Comparison of ENCODE assay signal across 25 mouse cellular contexts in genomic region chr8:64029525-64029924, GRCm38 (mm10).
DNase-seq lines count a peak whose midpoint lies in the region; ATAC-seq and TF ChIP-seq lines count a peak whose summit lies in the region.
"Had no signal": no experiment of that assay in that cellular context is flagged by ENCODE, and none has a peak within 500 bp of the region (broad histone marks: within the 10 kb centered on the region; RNA-seq: fewer than 3 reads in every experiment).

No protein-coding gene starts in this region.

- ATAC-seq in embryonic facial prominence, embryonic 14.5 days (ENCODE audit: low read depth) = no peak
- ATAC-seq: forebrain, embryonic 13.5 days; hindbrain, embryonic 16.5 days; midbrain, embryonic 16.5 days had no signal

- no peaks in the 10 kb centered on the region for H3K36me3 ChIP-seq in embryonic facial prominence, embryonic 14.5 days (ENCODE audit: control insufficient read depth, insufficient read depth, low read length)
- no peaks in the 10 kb centered on the region for H3K36me3 ChIP-seq in embryonic facial prominence, embryonic 10.5 days (replicated peaks)
- H3K36me3 ChIP-seq: hindbrain, embryonic 10.5 days; limb, embryonic 12.5 days; lung, embryonic 15.5 days; midbrain, embryonic 10.5 days had no signal

- WGBS in embryonic facial prominence, embryonic 14.5 days = 66% methylated on average over 3 of the region's 3 CpGs
- WGBS in embryonic facial prominence, embryonic 10.5 days = 92% methylated on average over 3 of the region's 3 CpGs

- H3K9ac ChIP-seq in embryonic facial prominence, embryonic 14.5 days (ENCODE audit: low read depth, low read length) = no peak overlapping the region
- H3K9ac ChIP-seq: forebrain, embryonic 13.5 days; limb, embryonic 12.5 days; lung, embryonic 15.5 days had no signal

- peak; percentile 75 for DNase-seq in embryonic facial prominence, embryonic 14.5 days (ENCODE audit: low spot score)
- DNase-seq in embryonic facial prominence, embryonic 10.5 days (ENCODE audit: low spot score) = no peak
- DNase-seq in 3T3-L1 (ENCODE audit: low read depth, low spot score) = peak; percentile 86
- DNase-seq in NIH3T3 (ENCODE audit: low read depth) = peak; percentile 78
- DNase-seq in thymus, postnatal 0 days (ENCODE audit: low spot score) = no peak
- no peak for DNase-seq in layer of hippocampus, postnatal 25 days (ENCODE audit: extremely low spot score in 1 of 2, low spot score in 1 of 2)
- DNase-seq: adrenal gland, postnatal 25 days; B cell, adult 2 months; gastrocnemius, postnatal 14 days; heart, postnatal 14 days; kidney, adult 18-20 months; layer of hippocampus, adult 9-11 months; right cerebral cortex, adult 18-20 months; spleen, adult 18-20 months; thymus, postnatal 25 days had no signal

- no peak overlapping the region for H3K4me3 ChIP-seq in embryonic facial prominence, embryonic 14.5 days (ENCODE audit: low read depth, low read length)
- no peak overlapping the region for H3K4me3 ChIP-seq in embryonic facial prominence, embryonic 10.5 days
- H3K4me3 ChIP-seq in embryonic fibroblast, embryonic 13.5 days (ENCODE audit: insufficient read depth, low read length) = no peak overlapping the region
- H3K4me3 ChIP-seq: forebrain, embryonic 13.5 days; hindbrain, embryonic 10.5 days; limb, embryonic 12.5 days; lung, embryonic 15.5 days; midbrain, embryonic 10.5 days had no signal

- no peak for TF ChIP-seq POLR2A in embryonic fibroblast, embryonic 13.5 days (IDR thresholded peaks at IDR 0.05; ENCODE audit: low read depth, low read length)

- TF ChIP-seq CTCF in embryonic fibroblast, embryonic 13.5 days (IDR thresholded peaks at IDR 0.05; ENCODE audit: borderline replicate concordance, insufficient read depth, low read length) = no peak

- no peak overlapping the region for H3K4me2 ChIP-seq in embryonic facial prominence, embryonic 14.5 days (ENCODE audit: low read depth, low read length)
- H3K4me2 ChIP-seq: forebrain, embryonic 13.5 days; limb, embryonic 12.5 days; liver, embryonic 11.5 days; lung, embryonic 15.5 days had no signal

- H3K4me1 ChIP-seq in embryonic facial prominence, embryonic 14.5 days (ENCODE audit: control insufficient read depth, insufficient read depth, low read length) = no peaks in the 10 kb centered on the region
- no peaks in the 10 kb centered on the region for H3K4me1 ChIP-seq in embryonic facial prominence, embryonic 10.5 days
- H3K4me1 ChIP-seq in embryonic fibroblast, embryonic 13.5 days (ENCODE audit: control insufficient read depth, insufficient read depth, low read length) = peaks cover 7% of the 10 kb centered on the region
- H3K4me1 ChIP-seq: forebrain, embryonic 13.5 days; hindbrain, embryonic 10.5 days; limb, embryonic 12.5 days; lung, embryonic 15.5 days; midbrain, embryonic 10.5 days had no signal

- no peaks in the 10 kb centered on the region for H3K27me3 ChIP-seq in embryonic facial prominence, embryonic 14.5 days (replicated peaks; ENCODE audit: control insufficient read depth, insufficient read depth, low read length)
- no peaks in the 10 kb centered on the region for H3K27me3 ChIP-seq in embryonic facial prominence, embryonic 10.5 days (replicated peaks; ENCODE audit: low read depth, poor library complexity, severe bottlenecking)
- H3K27me3 ChIP-seq: forebrain, embryonic 13.5 days; limb, embryonic 12.5 days; lung, embryonic 15.5 days had no signal

- no peaks in the 10 kb centered on the region for H3K9me3 ChIP-seq in embryonic facial prominence, embryonic 14.5 days (ENCODE audit: control insufficient read depth, low read length)
- no peaks in the 10 kb centered on the region for H3K9me3 ChIP-seq in embryonic facial prominence, embryonic 10.5 days
- H3K9me3 ChIP-seq: forebrain, embryonic 13.5 days; hindbrain, embryonic 10.5 days; limb, embryonic 12.5 days; lung, embryonic 15.5 days; midbrain, embryonic 10.5 days had no signal

- H3K27ac ChIP-seq in embryonic facial prominence, embryonic 14.5 days (replicated peaks; ENCODE audit: low read depth, low read length) = no peak overlapping the region
- no peak overlapping the region for H3K27ac ChIP-seq in embryonic facial prominence, embryonic 10.5 days (replicated peaks)
- peak overlapping the region; percentile 90 for H3K27ac ChIP-seq in embryonic fibroblast, embryonic 13.5 days (ENCODE audit: insufficient read depth, low read length)
- H3K27ac ChIP-seq: forebrain, embryonic 13.5 days; hindbrain, embryonic 10.5 days; kidney, postnatal 0 days; limb, embryonic 12.5 days; lung, embryonic 15.5 days; midbrain, embryonic 10.5 days had no signal

Comparison
In these comparisons a context has a peak if more than half of its experiments do, and no peak if none do; other contexts are left out.
1. DNase-seq: peak in embryonic facial prominence, embryonic 14.5 days (single experiment), 3T3-L1 (single experiment) and NIH3T3 (single experiment); none in embryonic facial prominence, embryonic 10.5 days (single experiment), thymus, postnatal 0 days (single experiment) and layer of hippocampus, postnatal 25 days (0 of 2).